Comparison of ENCODE assay signal across 23 mouse cellular contexts in the genomic region with DNA sequence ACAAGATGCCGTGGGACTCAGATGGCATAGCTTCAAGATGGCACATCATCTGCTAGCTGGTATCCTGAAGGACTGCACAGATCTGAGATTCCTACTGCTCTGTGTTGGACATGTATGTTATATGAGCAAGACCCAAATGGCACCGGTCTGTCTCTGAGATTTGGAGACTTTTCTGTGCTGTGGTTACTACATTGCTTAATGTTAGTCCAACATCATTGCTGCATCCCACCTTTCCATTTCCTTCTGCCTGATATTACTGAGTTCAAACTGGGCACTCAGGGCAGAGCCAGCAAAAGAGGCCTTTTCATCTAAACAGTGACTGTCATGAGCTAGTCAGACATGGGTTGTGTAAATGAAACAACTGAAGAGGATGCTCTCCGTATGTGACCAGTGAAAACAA.
"Had no signal": no experiment of that assay in that cellular context is flagged by ENCODE, and none has a peak within 500 bp of the region (broad histone marks: within the 10 kb centered on the region; RNA-seq: fewer than 3 reads in every experiment).

No protein-coding gene starts in this region.

- H3K4me1 ChIP-seq: liver, embryonic 12.5 days had no signal

- H3K27ac ChIP-seq: heart, adult 2 months; hindbrain, embryonic 13.5 days; hindbrain, postnatal 0 days; kidney, postnatal 0 days; limb, embryonic 13.5 days; limb, embryonic 15.5 days; liver, embryonic 12.5 days; liver, embryonic 14.5 days had no signal

- H3K9me3 ChIP-seq: heart, embryonic 12.5 days; hindbrain, embryonic 13.5 days; hindbrain, embryonic 15.5 days; kidney, embryonic 15.5 days; limb, embryonic 13.5 days; limb, embryonic 15.5 days; liver, embryonic 12.5 days had no signal

- DNase-seq: gastrocnemius, postnatal 25 days; heart, adult 2 months; heart, postnatal 14 days; heart, postnatal 36 days; kidney, adult 11 months; kidney, adult 2 months; kidney, adult 9 months; kidney, postnatal 14 days; kidney, postnatal 36 days; layer of hippocampus, adult 9-11 months; layer of hippocampus, postnatal 36 days; left cerebral cortex, postnatal 4 days had no signal

- H3K36me3 ChIP-seq: heart, embryonic 12.5 days; hindbrain, embryonic 13.5 days; hindbrain, embryonic 15.5 days; kidney, embryonic 15.5 days; limb, embryonic 13.5 days; limb, embryonic 15.5 days; liver, embryonic 12.5 days had no signal

- ATAC-seq: intestine, embryonic 16.5 days; liver, embryonic 12.5 days had no signal

- H3K4me3 ChIP-seq: heart, adult 2 months; heart, embryonic 12.5 days; hindbrain, embryonic 13.5 days; hindbrain, embryonic 15.5 days; kidney, embryonic 15.5 days; limb, embryonic 13.5 days; limb, embryonic 15.5 days; liver, embryonic 12.5 days had no signal

- H3K9ac ChIP-seq: heart, embryonic 12.5 days; hindbrain, embryonic 13.5 days; hindbrain, embryonic 15.5 days; kidney, embryonic 15.5 days; limb, embryonic 13.5 days; limb, embryonic 15.5 days; liver, embryonic 12.5 days; liver, embryonic 14.5 days had no signal

- H3K4me2 ChIP-seq: heart, embryonic 12.5 days; hindbrain, embryonic 13.5 days; hindbrain, embryonic 15.5 days; kidney, embryonic 15.5 days; limb, embryonic 13.5 days; limb, embryonic 15.5 days; liver, embryonic 12.5 days had no signal

- H3K27me3 ChIP-seq: heart, embryonic 12.5 days; hindbrain, embryonic 13.5 days; hindbrain, embryonic 15.5 days; kidney, embryonic 15.5 days; limb, embryonic 13.5 days; limb, embryonic 15.5 days; liver, embryonic 12.5 days had no signal
